Mouse (Mus musculus): ENCODE measurements around the gene Pld1. TPM values are rescaled to one million over a fixed set of nuclear protein-coding genes. Genes with fewer than 3 reads are reported as not detected.

Gene Pld1
- polyA plus RNA-seq, 2 experiments = 6.4 to 6.8 TPM

- Histone ChIP-seq H3K4me3 (replicated peaks; ENCODE audit: low read length) (no peak overlapping the region), H3K4me2 (replicated peaks; ENCODE audit: low read depth, low read length, severe bottlenecking) (no peak overlapping the region), H3K4me1 (ENCODE audit: control insufficient read depth, insufficient read depth, low read length) (no peaks in the 10 kb centered on the region), H3K36me3 (ENCODE audit: control insufficient read depth, insufficient read depth, low read length) (0 out of 2 replicates have a peak, but pooled peaks cover under 1% of the 10 kb centered on the region), H3K27me3 (ENCODE audit: control insufficient read depth, insufficient read depth, low read length) (no peaks in the 10 kb centered on the region), H3K9ac (ENCODE audit: low read depth, low read length, severe bottlenecking) (no peak overlapping the region), H3K9me3 (ENCODE audit: control insufficient read depth, low read length) (no peaks in the 10 kb centered on the region), H3K27ac (replicated peaks; ENCODE audit: low read depth, low read length) (no peak overlapping the region)
- DNase-seq (ENCODE audit: low spot score) (no peak), ATAC-seq (ENCODE audit: low FRiP score, low read depth) (no peak)
- 81% methylated on average over 5 of the region's 5 CpGs for WGBS
- TF ChIP-seq POLR2A (IDR thresholded peaks at IDR 0.05; ENCODE audit: borderline replicate concordance, extremely low read depth, insufficient read depth, insufficient read length) = no peak
These were observed 109.1 kb downstream of the Pld1 start for GRCm38 (mm10) chr3:28047599-28047998.

DNA sequence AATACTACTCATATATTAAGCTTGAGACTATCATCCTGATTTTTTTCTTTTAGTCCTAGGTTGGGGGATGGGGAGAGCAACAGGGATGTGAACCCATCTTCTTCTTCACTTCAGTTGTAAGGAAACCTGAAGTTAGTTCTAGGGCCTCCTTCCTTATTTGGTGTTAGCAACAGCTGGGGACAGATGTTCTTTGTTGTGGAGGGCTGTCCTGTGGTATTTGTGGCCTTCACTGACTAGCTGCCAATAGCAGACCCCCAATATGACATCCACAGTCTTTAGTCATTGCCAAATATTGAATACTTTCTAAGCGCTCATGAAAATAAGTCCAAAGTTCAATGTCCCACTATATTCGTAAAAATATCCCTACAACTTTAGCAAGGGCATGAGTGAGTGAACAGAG, 111.0 kb downstream of the Pld1 start:
- TF ChIP-seq POLR2A (IDR thresholded peaks at IDR 0.05; ENCODE audit: borderline replicate concordance, extremely low read depth, insufficient read depth, insufficient read length) = no peak
- no peaks in the 10 kb centered on the region for H3K27me3 ChIP-seq (ENCODE audit: control insufficient read depth, insufficient read depth, low read length)
- no peaks in the 10 kb centered on the region for H3K9me3 ChIP-seq (ENCODE audit: control insufficient read depth, low read length)
- no peaks in the 10 kb centered on the region for H3K36me3 ChIP-seq (ENCODE audit: control insufficient read depth, insufficient read depth, low read length)
- H3K4me2 ChIP-seq (replicated peaks; ENCODE audit: low read depth, low read length, severe bottlenecking) = no peak overlapping the region
- no peak overlapping the region for H3K9ac ChIP-seq (ENCODE audit: low read depth, low read length, severe bottlenecking)
- DNase-seq (ENCODE audit: low spot score) (no peak), ATAC-seq (ENCODE audit: low FRiP score, low read depth) (no peak)
- WGBS = 86% methylated on average over 2 of the region's 2 CpGs
- H3K4me3 ChIP-seq (replicated peaks; ENCODE audit: low read length) = no peak overlapping the region
- no peak overlapping the region for H3K27ac ChIP-seq (replicated peaks; ENCODE audit: low read depth, low read length)
- no peaks in the 10 kb centered on the region for H3K4me1 ChIP-seq (ENCODE audit: control insufficient read depth, insufficient read depth, low read length)

DNA sequence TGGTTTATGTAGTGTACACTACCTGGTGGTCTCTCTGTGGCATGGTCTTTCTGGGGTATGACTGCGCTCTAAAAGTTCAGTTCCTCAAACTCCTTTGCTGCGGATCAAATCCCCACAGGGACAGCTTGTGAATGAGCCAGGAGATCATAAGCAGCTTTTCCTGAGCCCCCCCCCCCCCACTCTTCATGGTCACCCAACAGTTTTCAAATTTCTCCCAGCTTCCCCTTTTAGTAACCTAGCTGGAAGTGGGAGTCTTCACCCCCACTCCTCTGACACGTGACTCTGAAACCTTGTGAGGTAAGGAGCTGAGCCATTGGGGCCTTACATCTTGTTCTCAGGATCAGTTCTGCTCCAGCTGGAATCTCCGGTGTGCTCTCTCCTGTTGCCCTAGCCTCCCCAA, 114.6 kb downstream of the Pld1 start:
- H3K9me3 ChIP-seq (ENCODE audit: control insufficient read depth, low read length) = no peaks in the 10 kb centered on the region
- no peak overlapping the region for H3K9ac ChIP-seq (ENCODE audit: low read depth, low read length, severe bottlenecking)
- no peaks in the 10 kb centered on the region for H3K27me3 ChIP-seq (ENCODE audit: control insufficient read depth, insufficient read depth, low read length)
- DNase-seq (ENCODE audit: low spot score) (no peak), ATAC-seq (ENCODE audit: low FRiP score, low read depth) (no peak)
- no peaks in the 10 kb centered on the region for H3K4me1 ChIP-seq (ENCODE audit: control insufficient read depth, insufficient read depth, low read length)
- no peak for TF ChIP-seq POLR2A (IDR thresholded peaks at IDR 0.05; ENCODE audit: borderline replicate concordance, extremely low read depth, insufficient read depth, insufficient read length)
- no peak overlapping the region for H3K4me3 ChIP-seq (replicated peaks; ENCODE audit: low read length)
- H3K4me2 ChIP-seq (replicated peaks; ENCODE audit: low read depth, low read length, severe bottlenecking) = no peak overlapping the region
- H3K27ac ChIP-seq (replicated peaks; ENCODE audit: low read depth, low read length) = no peak overlapping the region
- H3K36me3 ChIP-seq (ENCODE audit: control insufficient read depth, insufficient read depth, low read length) = no peaks in the 10 kb centered on the region
- WGBS = 71% methylated on average over 4 of the region's 4 CpGs

DNA sequence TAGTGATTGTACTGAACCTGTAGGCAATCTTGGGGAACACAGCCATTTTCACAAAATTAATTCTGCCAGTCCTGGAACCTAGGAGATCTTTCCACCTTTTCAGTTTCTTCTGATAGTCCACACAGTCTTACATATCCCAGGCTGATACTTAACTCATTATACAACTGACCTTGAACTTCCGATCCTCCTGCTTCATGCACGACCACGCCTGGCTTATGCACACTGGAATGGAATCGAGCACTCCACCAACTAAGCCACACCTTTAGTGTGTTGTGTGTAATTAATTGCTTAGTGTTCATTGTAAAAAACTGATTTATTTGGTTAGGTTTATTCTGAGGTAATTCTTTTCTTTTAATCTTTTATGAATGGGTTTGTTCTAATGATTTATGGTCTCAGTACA, 122.2 kb downstream of the Pld1 start:
- Histone ChIP-seq H3K27me3 (ENCODE audit: control insufficient read depth, insufficient read depth, low read length) (no peaks in the 10 kb centered on the region), H3K9me3 (ENCODE audit: control insufficient read depth, low read length) (no peaks in the 10 kb centered on the region), H3K4me2 (replicated peaks; ENCODE audit: low read depth, low read length, severe bottlenecking) (no peak overlapping the region), H3K9ac (ENCODE audit: low read depth, low read length, severe bottlenecking) (no peak overlapping the region), H3K36me3 (ENCODE audit: control insufficient read depth, insufficient read depth, low read length) (no peaks in the 10 kb centered on the region), H3K4me1 (ENCODE audit: control insufficient read depth, insufficient read depth, low read length) (no peaks in the 10 kb centered on the region), H3K4me3 (replicated peaks; ENCODE audit: low read length) (no peak overlapping the region), H3K27ac (replicated peaks; ENCODE audit: low read depth, low read length) (no peak overlapping the region)
- 60% methylated on average over 4 of the region's 4 CpGs for WGBS
- no peak for DNase-seq (ENCODE audit: low spot score)
- TF ChIP-seq POLR2A (IDR thresholded peaks at IDR 0.05; ENCODE audit: borderline replicate concordance, extremely low read depth, insufficient read depth, insufficient read length) = no peak
- no peak for ATAC-seq (ENCODE audit: low FRiP score, low read depth)

DNA sequence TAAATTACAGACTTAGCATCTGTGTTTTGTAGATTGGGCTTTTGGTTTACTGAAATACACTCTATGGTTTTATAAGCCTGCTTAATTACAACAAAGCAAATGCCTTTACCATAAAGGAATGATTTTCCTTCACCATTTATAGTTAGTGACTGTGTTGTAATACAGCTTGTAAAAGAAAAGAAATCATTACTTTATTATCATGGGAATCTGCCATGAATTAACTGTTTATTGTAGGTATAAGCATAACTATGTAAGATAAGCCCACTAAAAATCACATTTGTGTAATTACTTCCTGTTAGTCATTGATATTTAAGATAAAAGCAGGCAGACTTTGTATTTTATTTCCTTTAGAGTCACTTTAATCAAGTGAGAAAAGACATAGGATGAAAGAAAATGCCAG, 122.7 kb downstream of the Pld1 start:
- no peak overlapping the region for H3K9ac ChIP-seq (ENCODE audit: low read depth, low read length, severe bottlenecking)
- no peak for DNase-seq (ENCODE audit: low spot score)
- H3K4me3 ChIP-seq (replicated peaks; ENCODE audit: low read length) = no peak overlapping the region
- H3K4me1 ChIP-seq (ENCODE audit: control insufficient read depth, insufficient read depth, low read length) = no peaks in the 10 kb centered on the region
- H3K4me2 ChIP-seq (replicated peaks; ENCODE audit: low read depth, low read length, severe bottlenecking) = no peak overlapping the region
- H3K36me3 ChIP-seq (ENCODE audit: control insufficient read depth, insufficient read depth, low read length) = no peaks in the 10 kb centered on the region
- no peaks in the 10 kb centered on the region for H3K27me3 ChIP-seq (ENCODE audit: control insufficient read depth, insufficient read depth, low read length)
- H3K9me3 ChIP-seq (ENCODE audit: control insufficient read depth, low read length) = no peaks in the 10 kb centered on the region
- ATAC-seq (ENCODE audit: low FRiP score, low read depth) = no peak
- no peak overlapping the region for H3K27ac ChIP-seq (replicated peaks; ENCODE audit: low read depth, low read length)
- no peak for TF ChIP-seq POLR2A (IDR thresholded peaks at IDR 0.05; ENCODE audit: borderline replicate concordance, extremely low read depth, insufficient read depth, insufficient read length)

GRCm38 (mm10) chr3:28079211-28079610, 140.7 kb downstream of the Pld1 start:
- Histone ChIP-seq H3K4me2 (replicated peaks; ENCODE audit: low read depth, low read length, severe bottlenecking) (no peak overlapping the region), H3K4me3 (replicated peaks; ENCODE audit: low read length) (no peak overlapping the region), H3K27me3 (ENCODE audit: control insufficient read depth, insufficient read depth, low read length) (no peaks in the 10 kb centered on the region), H3K9me3 (ENCODE audit: control insufficient read depth, low read length) (no peaks in the 10 kb centered on the region; the same call in 1 of the 2 replicates), H3K27ac (replicated peaks; ENCODE audit: low read depth, low read length) (no peak overlapping the region), H3K9ac (ENCODE audit: low read depth, low read length, severe bottlenecking) (no peak overlapping the region), H3K4me1 (ENCODE audit: control insufficient read depth, insufficient read depth, low read length) (no peaks in the 10 kb centered on the region), H3K36me3 (ENCODE audit: control insufficient read depth, insufficient read depth, low read length) (no peaks in the 10 kb centered on the region)
- 77% methylated on average over 3 of the region's 3 CpGs for WGBS
- no peak for TF ChIP-seq POLR2A (IDR thresholded peaks at IDR 0.05; ENCODE audit: borderline replicate concordance, extremely low read depth, insufficient read depth, insufficient read length)
- DNase-seq (ENCODE audit: low spot score) (no peak), ATAC-seq (ENCODE audit: low FRiP score, low read depth) (no peak)
